Mouse (Mus musculus) spleen, adult 10 weeks (tissue): ENCODE results near the gene Hoxc11. TPM values are rescaled to one million over a fixed set of nuclear protein-coding genes. Genes with fewer than 3 reads are reported as not detected.

Experiments used
- polyA plus RNA-seq: library from polyadenylated mRNA; stranded (reverse); fragments of 350-450 nt; fragmentation: Illumina TruSeq; extraction: RNeasy Lipid Tissue Mini Kit (QIAGEN cat#74804); gene quantifications from one replicate; pipeline ENCODE4 v1.2.3, GENCODE M21; 2015; ENCODE audit warnings: low replicate concordance; ENCODE audit not compliant: insufficient read depth

Hoxc11 gene
- not detected for polyA plus RNA-seq

DNA sequence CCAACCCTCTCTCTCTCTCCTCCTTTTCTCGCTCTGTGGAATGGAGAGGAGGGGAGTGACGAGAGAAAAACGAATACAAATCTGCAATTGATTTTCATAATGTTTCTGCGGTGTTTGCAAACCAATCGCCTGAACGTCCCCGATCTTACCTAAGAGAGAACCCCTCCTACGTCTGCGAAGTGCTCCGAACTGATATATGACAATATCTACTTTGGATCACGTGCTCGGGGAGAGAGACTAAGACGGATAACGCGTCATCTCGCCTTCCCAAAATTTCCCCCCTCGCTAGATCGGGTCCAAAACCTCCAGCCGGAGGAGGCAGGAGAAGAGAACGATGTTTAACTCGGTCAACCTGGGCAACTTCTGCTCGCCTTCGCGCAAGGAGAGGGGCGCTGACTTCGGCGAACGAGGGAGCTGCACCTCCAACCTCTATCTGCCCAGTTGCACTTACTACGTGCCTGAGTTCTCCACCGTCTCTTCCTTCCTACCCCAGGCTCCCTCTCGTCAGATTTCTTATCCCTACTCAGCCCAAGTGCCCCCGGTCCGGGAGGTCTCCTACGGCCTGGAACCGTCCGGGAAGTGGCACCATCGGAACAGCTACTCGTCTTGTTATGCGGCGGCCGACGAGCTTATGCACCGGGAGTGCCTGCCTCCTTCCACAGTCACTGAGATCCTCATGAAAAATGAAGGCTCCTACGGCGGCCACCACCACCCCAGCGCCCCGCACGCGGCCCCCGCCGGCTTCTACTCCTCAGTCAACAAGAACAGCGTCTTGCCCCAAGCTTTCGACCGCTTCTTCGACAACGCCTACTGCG lies at the start of gene Hoxc11:
Hoxc11 (plus strand) TSS at position 236 of the 815 bp plus-strand sequence.

DNA sequence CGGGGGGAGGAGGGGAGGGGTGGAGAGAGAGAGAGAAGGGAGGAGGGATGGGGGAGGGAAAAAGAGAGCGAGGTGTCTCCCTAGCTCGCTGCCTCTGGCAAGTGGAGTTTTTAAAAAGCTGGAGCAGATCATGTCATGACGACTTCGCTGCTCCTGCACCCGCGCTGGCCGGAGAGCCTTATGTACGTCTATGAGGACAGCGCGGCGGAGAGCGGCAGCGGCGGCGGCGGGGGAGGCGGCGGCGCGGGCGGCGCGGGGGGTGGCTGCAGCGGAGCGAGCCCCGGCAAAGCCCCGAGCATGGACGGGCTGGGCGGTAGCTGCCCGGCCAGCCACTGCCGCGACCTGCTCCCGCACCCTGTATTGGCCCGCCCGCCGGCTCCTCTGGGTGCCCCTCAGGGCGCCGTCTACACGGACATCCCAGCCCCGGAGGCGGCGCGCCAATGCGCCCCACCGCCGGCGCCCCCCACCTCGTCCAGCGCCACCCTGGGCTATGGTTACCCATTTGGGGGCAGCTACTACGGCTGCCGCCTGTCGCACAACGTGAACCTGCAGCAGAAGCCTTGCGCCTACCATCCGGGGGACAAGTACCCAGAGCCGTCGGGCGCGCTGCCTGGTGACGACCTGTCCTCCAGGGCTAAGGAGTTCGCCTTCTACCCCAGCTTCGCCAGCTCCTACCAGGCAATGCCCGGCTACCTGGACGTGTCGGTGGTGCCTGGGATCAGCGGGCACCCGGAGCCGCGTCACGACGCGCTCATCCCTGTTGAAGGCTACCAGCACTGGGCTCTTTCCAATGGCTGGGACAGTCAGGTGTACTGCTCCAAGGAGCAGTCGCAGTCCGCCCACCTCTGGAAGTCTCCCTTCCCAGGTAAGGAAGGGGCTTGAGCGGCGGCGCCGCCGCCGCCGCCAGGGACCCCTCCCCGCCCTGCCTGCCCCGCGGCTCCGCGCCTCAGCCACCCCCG lies 32.9 kb upstream of the Hoxc11 start, which contains the start of gene Hoxc13:
Hoxc13 (plus strand) TSS at position 51 of the 959 bp plus-strand sequence.

DNA sequence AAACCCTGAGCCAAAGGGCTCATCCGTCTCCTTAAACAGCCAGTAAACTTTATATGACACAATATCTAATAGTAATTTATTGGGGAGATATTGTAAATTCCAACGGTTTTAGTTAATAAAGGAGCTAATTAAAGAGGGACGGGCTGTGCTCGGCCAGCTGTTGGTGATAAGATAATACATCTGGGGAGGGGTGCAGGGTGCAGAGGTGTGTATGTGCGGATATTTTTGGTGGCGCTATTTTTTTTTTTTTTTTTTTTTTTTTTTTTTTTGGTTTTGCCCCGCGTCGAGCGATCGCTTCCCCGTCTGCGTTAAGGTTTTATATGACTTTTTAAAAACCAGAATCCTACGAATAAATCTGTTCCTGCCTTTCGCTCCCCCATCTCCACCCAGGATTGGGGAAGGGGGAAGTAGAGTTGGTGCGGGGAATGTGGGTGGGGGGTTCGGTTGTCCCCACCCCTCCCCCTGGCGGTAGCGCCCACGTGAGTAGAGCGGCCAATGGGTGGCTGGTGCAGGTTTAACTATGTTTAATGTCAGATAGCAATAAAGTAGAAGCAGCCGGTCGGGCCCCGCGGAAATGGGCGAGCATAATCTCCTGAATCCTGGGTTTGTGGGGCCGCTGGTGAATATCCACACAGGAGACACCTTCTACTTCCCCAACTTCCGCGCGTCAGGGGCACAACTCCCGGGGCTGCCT lies 17.8 kb upstream of the Hoxc11 start, which contains the start of gene Hoxc12:
Hoxc12 (plus strand) TSS at position 479 of the 694 bp plus-strand sequence.

DNA sequence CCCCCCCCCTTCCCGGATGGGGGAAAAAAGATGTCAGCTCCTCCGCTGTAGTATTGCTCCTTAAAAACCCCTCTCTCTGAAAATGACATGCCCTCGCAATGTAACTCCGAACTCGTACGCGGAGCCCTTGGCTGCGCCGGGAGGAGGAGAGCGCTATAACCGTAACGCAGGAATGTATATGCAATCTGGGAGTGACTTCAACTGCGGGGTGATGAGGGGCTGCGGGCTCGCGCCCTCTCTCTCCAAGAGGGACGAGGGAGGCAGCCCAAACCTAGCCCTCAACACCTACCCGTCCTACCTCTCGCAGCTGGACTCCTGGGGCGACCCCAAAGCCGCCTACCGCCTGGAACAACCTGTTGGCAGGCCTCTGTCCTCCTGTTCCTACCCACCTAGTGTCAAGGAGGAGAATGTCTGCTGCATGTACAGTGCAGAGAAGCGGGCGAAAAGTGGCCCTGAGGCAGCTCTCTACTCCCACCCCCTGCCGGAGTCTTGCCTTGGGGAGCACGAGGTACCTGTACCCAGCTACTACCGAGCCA lies 12.6 kb downstream of the Hoxc11 start, which contains the start of gene Hoxc10:
Hoxc10 (plus strand) TSS at position 21 of the 536 bp plus-strand sequence.

DNA sequence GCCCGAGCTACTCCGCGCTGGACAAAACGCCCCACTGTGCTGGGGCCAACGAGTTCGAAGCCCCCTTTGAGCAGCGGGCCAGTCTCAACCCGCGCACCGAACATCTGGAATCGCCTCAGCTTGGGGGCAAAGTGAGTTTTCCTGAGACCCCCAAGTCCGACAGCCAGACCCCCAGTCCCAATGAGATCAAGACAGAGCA lies 13.0 kb downstream of the Hoxc11 start, which contains the start of gene Hoxc5:
Hoxc5 (plus strand) TSS at position 132 of the 199 bp plus-strand sequence.

DNA sequence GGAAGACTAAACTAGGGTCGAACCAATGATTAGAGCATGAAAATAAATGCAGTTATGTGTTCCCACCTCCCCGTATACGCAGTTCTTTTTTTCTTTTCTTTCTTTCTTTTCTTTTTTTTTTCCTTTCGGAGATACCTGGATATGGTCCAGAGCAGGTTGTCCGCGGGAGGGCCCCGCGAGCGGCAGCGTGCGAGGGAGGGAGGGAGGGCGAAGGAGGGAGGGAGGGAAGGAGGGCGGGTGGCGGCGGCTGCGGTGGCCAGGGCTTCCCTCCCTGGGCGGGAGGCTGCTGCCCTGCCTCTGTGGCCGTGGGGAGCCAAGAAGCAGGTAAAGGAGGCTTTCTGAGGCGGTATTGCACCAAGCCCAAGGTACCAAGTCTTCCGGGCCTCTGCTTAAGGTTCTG lies 21.9 kb downstream of the Hoxc11 start, which contains the start of gene Hoxc9:
Hoxc9 (plus strand) TSS at position 269 of the 400 bp plus-strand sequence.

DNA sequence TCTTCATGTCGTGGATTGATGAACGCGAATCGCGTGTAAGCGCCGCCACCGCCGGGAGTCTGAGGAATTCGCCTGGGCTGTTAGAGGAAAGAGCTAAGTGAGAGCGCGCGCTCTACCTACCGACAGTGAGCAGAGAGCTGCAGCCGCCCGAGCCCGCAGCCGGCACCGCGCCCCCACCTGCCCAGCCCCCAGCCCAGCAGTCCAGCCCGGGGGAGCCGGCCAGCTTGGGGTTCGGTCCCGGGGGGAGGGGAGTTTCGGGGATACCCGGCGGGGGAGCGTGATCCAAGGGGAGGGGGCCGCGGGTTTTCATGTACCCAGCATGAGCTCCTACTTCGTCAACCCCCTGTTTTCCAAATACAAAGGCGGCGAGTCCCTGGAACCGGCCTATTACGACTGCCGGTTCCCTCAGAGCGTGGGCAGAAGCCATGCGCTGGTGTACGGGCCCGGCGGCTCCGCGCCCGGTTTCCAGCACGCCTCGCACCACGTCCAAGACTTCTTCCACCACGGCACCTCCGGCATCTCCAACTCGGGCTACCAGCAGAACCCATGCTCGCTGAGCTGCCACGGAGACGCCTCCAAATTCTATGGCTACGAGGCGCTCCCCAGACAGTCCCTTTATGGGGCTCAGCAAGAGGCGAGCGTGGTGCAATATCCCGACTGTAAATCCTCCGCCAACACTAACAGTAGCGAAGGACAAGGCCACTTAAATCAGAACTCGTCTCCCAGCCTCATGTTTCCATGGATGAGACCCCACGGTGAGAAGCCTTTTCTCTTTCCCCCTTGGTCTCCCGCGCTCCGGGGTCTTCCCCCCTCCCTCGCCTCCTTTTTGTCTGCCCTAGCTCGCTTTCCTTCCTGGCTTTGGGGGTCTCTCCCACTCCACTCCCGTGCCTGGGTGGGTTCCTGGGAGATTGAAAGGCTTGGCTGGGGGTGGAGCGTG lies 36.5 kb downstream of the Hoxc11 start, which contains the start of gene Hoxc8:
Hoxc8 (plus strand) TSS at position 147 of the 937 bp plus-strand sequence.

DNA sequence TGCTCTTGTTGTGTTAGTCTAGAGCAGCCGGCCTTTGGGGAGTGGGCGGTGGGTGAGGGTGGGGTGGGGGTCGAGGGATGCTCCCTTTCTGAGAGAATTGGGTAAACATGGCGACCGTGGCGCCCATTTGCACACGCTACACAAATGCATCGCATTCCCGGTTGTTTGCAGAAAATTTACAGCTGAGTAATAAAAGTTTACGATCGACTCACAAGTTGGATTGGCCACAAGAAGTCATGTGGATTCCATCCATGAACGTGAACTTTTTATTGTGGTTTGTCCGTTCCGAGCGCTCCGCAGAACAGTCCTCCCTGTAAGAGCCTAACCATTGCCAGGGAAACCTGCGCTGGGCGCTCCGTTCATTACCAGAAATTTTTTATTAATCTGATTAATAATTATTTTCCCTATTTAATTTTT lies 43.7 kb downstream of the Hoxc11 start, which contains the start of gene Hoxc6:
Hoxc6 (plus strand) TSS at position 319 of the 417 bp plus-strand sequence.

Other genes with a start within 250 kb of the Hoxc11 start
- 32.9 TPM for gene Calcoco1, start 232.2 kb upstream of the Hoxc11 start, polyA plus RNA-seq
- gene Hoxc13, start 33.3 kb upstream of the Hoxc11 start, polyA plus RNA-seq: not detected
- not detected for gene Hoxc12, start 17.7 kb upstream of the Hoxc11 start, polyA plus RNA-seq
- gene Hoxc10, start 12.4 kb downstream of the Hoxc11 start, polyA plus RNA-seq: not detected
- gene Hoxc5, start 13.0 kb downstream of the Hoxc11 start, polyA plus RNA-seq: not detected
- not detected for gene Hoxc9, start 22.0 kb downstream of the Hoxc11 start, polyA plus RNA-seq
- not detected for gene Hoxc8, start 36.2 kb downstream of the Hoxc11 start, polyA plus RNA-seq
- not detected for gene Hoxc6, start 43.8 kb downstream of the Hoxc11 start, polyA plus RNA-seq
- 0.50 TPM for gene Hoxc4, start 64.5 kb downstream of the Hoxc11 start, polyA plus RNA-seq
- 16.0 TPM for gene Smug1, start 212.7 kb downstream of the Hoxc11 start, polyA plus RNA-seq